Mouse (Mus musculus): ENCODE results near the gene Acat1. TPM values are rescaled to one million over a fixed set of nuclear protein-coding genes. Genes with fewer than 3 reads are reported as not detected.

Gene Acat1
- polyA plus RNA-seq, 2 experiments, result 52.8 to 87.4 TPM

GRCm38 (mm10) chr9:53536558-53537320 is 73.4 kb downstream of the Acat1 start, which contains the start of the genes Atm and Npat:
Atm (minus strand) TSS chr9:53536740.
Npat (plus strand) TSS chr9:53537047.
- Histone ChIP-seq H3K4me3 (ENCODE audit: insufficient read depth in 1 of 2, low read depth in 2 of 2, low read length in 2 of 2) (peak within 1 kb of the TSS; percentile 83 to 95), H3K4me1 (replicated peaks; ENCODE audit: control insufficient read depth in 2 of 2, insufficient read depth in 2 of 2, low read length in 1 of 2) (peaks cover 0 to 4% of the 10 kb centered on the region in 2 experiments; a peak in 3 of 4 replicates), H3K4me2 (ENCODE audit: low read depth) (peak within 1 kb of the TSS; percentile 96), H3K27me3 (ENCODE audit: control insufficient read depth, insufficient read depth, low read length) (no peaks in the 10 kb centered on the region), H3K27ac (peak within 1 kb of the TSS; percentile 68), H3K9me3 (ENCODE audit: control insufficient read depth, low read length) (no peaks in the 10 kb centered on the region), H3K9ac (replicated peaks) (peak within 1 kb of the TSS; percentile 96), H3K36me3 (replicated peaks; ENCODE audit: control insufficient read depth, insufficient read depth, low read depth) (no peaks in the 10 kb centered on the region; the same call in 1 of the 2 replicates)
- TF ChIP-seq EP300 (IDR thresholded peaks at IDR 0.05; ENCODE audit: low read depth), result 0 out of 2 replicates have a peak, but pooled peaks have one; percentile 20
- TF ChIP-seq CTCF (IDR thresholded peaks at IDR 0.05; ENCODE audit: low read depth), result peak; percentile 60
- ATAC-seq (ENCODE audit: insufficient read depth) (peak; percentile 98), DNase-seq (ENCODE audit: low read depth in 3 of 3, low spot score in 3 of 3) (peak; percentile 99)
- WGBS (ENCODE audit: insufficient replicate concordance), result under 1% methylated on average over 69 of the region's 69 CpGs

GRCm38 (mm10) chr9:53535416-53536320 is 74.5 kb downstream of the Acat1 start:
- Histone ChIP-seq H3K27me3 (ENCODE audit: control insufficient read depth, insufficient read depth, low read length) (no peaks in the 10 kb centered on the region), H3K36me3 (replicated peaks; ENCODE audit: control insufficient read depth, insufficient read depth, low read depth) (no peaks in the 10 kb centered on the region; the same call in 1 of the 2 replicates), H3K4me2 (ENCODE audit: low read depth) (peak overlapping the region; percentile 96), H3K4me1 (replicated peaks; ENCODE audit: control insufficient read depth in 2 of 2, insufficient read depth in 2 of 2, low read length in 1 of 2) (peaks cover 0 to 4% of the 10 kb centered on the region in 2 experiments; a peak in 3 of 4 replicates), H3K9ac (replicated peaks) (peak overlapping the region; percentile 65), H3K9me3 (ENCODE audit: control insufficient read depth, low read length) (no peaks in the 10 kb centered on the region), H3K4me3 (ENCODE audit: insufficient read depth in 1 of 2, low read depth in 2 of 2, low read length in 2 of 2) (peak overlapping the region; percentile 77 to 95), H3K27ac (peak overlapping the region; percentile 30)
- whole genome bisulfite sequencing (ENCODE audit: insufficient replicate concordance), result 10% methylated on average over 17 of the region's 17 CpGs
- DNase-seq (ENCODE audit: low read depth in 3 of 3, low spot score in 3 of 3) (peak; percentile 20 to 42 (median 40)), ATAC-seq (ENCODE audit: insufficient read depth) (no peak)
- TF ChIP-seq EP300 (IDR thresholded peaks at IDR 0.05; ENCODE audit: low read depth), result no peak
- no peak for TF ChIP-seq CTCF (IDR thresholded peaks at IDR 0.05; ENCODE audit: low read depth)

Other genes starting within 250 kb of the Acat1 start
- 0.96 and 1.5 TPM in 2 replicates for gene Kdelc2, start 226.4 kb downstream of the Acat1 start, polyA plus RNA-seq (2012; rRNA removed)
- 2.3 and 3.0 TPM in 2 replicates for gene Kdelc2, start 226.4 kb downstream of the Acat1 start, polyA plus RNA-seq (2014; fragmentation: Nextera tagmentation; extraction: Ambion mirVana)
- 0.12 and 0.64 TPM in 2 replicates for gene 4930550C14Rik, start 208.1 kb downstream of the Acat1 start, polyA plus RNA-seq (2012; rRNA removed)
- gene 4930550C14Rik, start 208.1 kb downstream of the Acat1 start, polyA plus RNA-seq (2014; fragmentation: Nextera tagmentation; extraction: Ambion mirVana), result 0.86 and 2.4 TPM in 2 replicates
- 2.7 and 3.7 TPM in 2 replicates for gene Atm, start 73.6 kb downstream of the Acat1 start, polyA plus RNA-seq (2012; rRNA removed)
- 3.5 and 4.0 TPM in 2 replicates for gene Atm, start 73.6 kb downstream of the Acat1 start, polyA plus RNA-seq (2014; fragmentation: Nextera tagmentation; extraction: Ambion mirVana)
- 3.7 and 5.1 TPM in 2 replicates for gene Npat, start 73.3 kb downstream of the Acat1 start, polyA plus RNA-seq (2012; rRNA removed)
- gene Npat, start 73.3 kb downstream of the Acat1 start, polyA plus RNA-seq (2014; fragmentation: Nextera tagmentation; extraction: Ambion mirVana), result 10.3 and 10.4 TPM in 2 replicates
- gene Cul5, start 59.6 kb upstream of the Acat1 start, polyA plus RNA-seq (2012; rRNA removed), result 2.2 and 3.8 TPM in 2 replicates
- gene Cul5, start 59.6 kb upstream of the Acat1 start, polyA plus RNA-seq (2014; fragmentation: Nextera tagmentation; extraction: Ambion mirVana), result 12.8 and 15.1 TPM in 2 replicates
- gene Rab39, start 95.8 kb upstream of the Acat1 start, polyA plus RNA-seq (2012; rRNA removed), result 0.26 and 0.31 TPM in 2 replicates
- 0.51 and 0.62 TPM in 2 replicates for gene Rab39, start 95.8 kb upstream of the Acat1 start, polyA plus RNA-seq (2014; fragmentation: Nextera tagmentation; extraction: Ambion mirVana)
- 0.15 and 0.26 TPM in 2 replicates for gene Slc35f2, start 161.2 kb upstream of the Acat1 start, polyA plus RNA-seq (2012; rRNA removed)
- gene Slc35f2, start 161.2 kb upstream of the Acat1 start, polyA plus RNA-seq (2014; fragmentation: Nextera tagmentation; extraction: Ambion mirVana), result 0.14 and 0.24 TPM in 2 replicates
- gene Sln, start 239.8 kb upstream of the Acat1 start, polyA plus RNA-seq (2012; rRNA removed), result not detected in 2 replicates
- 0.10 TPM in 1 of 2 replicates, not detected in the other for gene Sln, start 239.8 kb upstream of the Acat1 start, polyA plus RNA-seq (2014; fragmentation: Nextera tagmentation; extraction: Ambion mirVana)

Data from liver, embryonic 14.5 days (tissue).